Mouse (Mus musculus) yolk sac, embryonic 10.5 days (tissue): ENCODE results near the gene Gm10772.
"Not testable (repeated sequence)": the region's sequence is repeated elsewhere in the genome, so short reads cannot be mapped to it uniquely, and the experiment has no call there.

ENCODE experiments used
- DNase-seq: peaks from one replicate; pipeline ENCODE4 v3.0.0-alpha.2; 2017; ENCODE audit warnings: low spot score

Gene Gm10772

GRCm38 (mm10) chr13:66227473-66227872, at the start of gene Gm10772:
TSS of gene Gm10772 (minus strand) at chr13:66227573.
- DNase-seq, result not testable (repeated sequence)

GRCm38 (mm10) chr13:66263914-66264313, 36.5 kb upstream of the Gm10772 start:
- not testable (repeated sequence) for DNase-seq

- not testable (repeated sequence) for DNase-seq
These were observed 35.8 kb upstream of the Gm10772 start for GRCm38 (mm10) chr13:66263141-66263540.

- DNase-seq, result no peak
These were observed 13.0 kb downstream of the Gm10772 start for GRCm38 (mm10) chr13:66214349-66214748.

GRCm38 (mm10) chr13:66213811-66214210, 13.6 kb downstream of the Gm10772 start:
- not testable (repeated sequence) for DNase-seq

- not testable (repeated sequence) for DNase-seq
These were observed 48.2 kb downstream of the Gm10772 start for GRCm38 (mm10) chr13:66179172-66179571.
